Mouse (Mus musculus) pancreas, adult 10 weeks (tissue): ENCODE measurements around the gene Axin1. TPM values are rescaled to one million over a fixed set of nuclear protein-coding genes. Genes with fewer than 3 reads are reported as not detected.

Experiments
- polyA plus RNA-seq: library from polyadenylated mRNA; stranded (reverse); fragments of 350-450 nt; fragmentation: Illumina TruSeq; extraction: RNeasy Lipid Tissue Mini Kit (QIAGEN cat#74804); gene quantifications from one replicate; pipeline ENCODE4 v1.2.3, GENCODE M21; 2015; ENCODE audit warnings: low read depth, low replicate concordance; ENCODE audit not compliant: insufficient read depth

Gene Axin1
- 6.6 TPM for polyA plus RNA-seq

GRCm38 (mm10) chr17:26138239-26138836, at the start of gene Axin1:
Gene Axin1, plus strand, starts transcription at chr17:26138688.

GRCm38 (mm10) chr17:26089905-26090632, 48.4 kb upstream of the Axin1 start, which contains the start of gene Decr2:
Gene Decr2, minus strand, starts transcription at chr17:26090337.

GRCm38 (mm10) chr17:26095121-26095740, 43.3 kb upstream of the Axin1 start, which contains the start of gene Nme4:
Gene Nme4, minus strand, starts transcription at chr17:26095602.

GRCm38 (mm10) chr17:26113181-26113948, 25.1 kb upstream of the Axin1 start, which contains the start of gene Tmem8:
Gene Tmem8, plus strand, starts transcription at chr17:26113299.

GRCm38 (mm10) chr17:26123267-26123684, 15.2 kb upstream of the Axin1 start, which contains the start of gene Mrpl28:
Gene Mrpl28, plus strand, starts transcription at chr17:26123500.

GRCm38 (mm10) chr17:26198892-26199291, 60.4 kb downstream of the Axin1 start, which contains the start of gene Pdia2:
Gene Pdia2, minus strand, starts transcription at chr17:26199087.

GRCm38 (mm10) chr17:26202737-26203136, 64.2 kb downstream of the Axin1 start, which contains the start of gene Rgs11:
Gene Rgs11, plus strand, starts transcription at chr17:26202951.

GRCm38 (mm10) chr17:26207686-26208085, 69.2 kb downstream of the Axin1 start, which contains the start of gene Arhgdig:
Gene Arhgdig, minus strand, starts transcription at chr17:26207786.

GRCm38 (mm10) chr17:26244101-26244841, 105.8 kb downstream of the Axin1 start, which contains the start of gene Fam234a:
Gene Fam234a, minus strand, starts transcription at chr17:26244242.

Other genes with a start within 250 kb of the Axin1 start
- gene Rab40c, start 219.0 kb upstream of the Axin1 start, polyA plus RNA-seq, result 5.7 TPM
- gene Pigq, start 193.8 kb upstream of the Axin1 start, polyA plus RNA-seq, result 18.6 TPM
- not detected for gene Nhlrc4, start 193.7 kb upstream of the Axin1 start, polyA plus RNA-seq
- gene A930017K11Rik, start 186.1 kb upstream of the Axin1 start, polyA plus RNA-seq, result not detected
- gene Capn15, start 152.9 kb upstream of the Axin1 start, polyA plus RNA-seq, result 8.6 TPM
- 6.4 TPM for gene Rab11fip3, start 69.1 kb upstream of the Axin1 start, polyA plus RNA-seq
- 6.9 TPM for gene Decr2, start 48.4 kb upstream of the Axin1 start, polyA plus RNA-seq
- 3.6 TPM for gene Nme4, start 43.1 kb upstream of the Axin1 start, polyA plus RNA-seq
- gene Tmem8, start 25.4 kb upstream of the Axin1 start, polyA plus RNA-seq, result 21.1 TPM
- 25.2 TPM for gene Mrpl28, start 15.2 kb upstream of the Axin1 start, polyA plus RNA-seq
- 3,282 TPM for gene Pdia2, start 60.4 kb downstream of the Axin1 start, polyA plus RNA-seq
- gene Rgs11, start 64.3 kb downstream of the Axin1 start, polyA plus RNA-seq, result 197 TPM
- gene Arhgdig, start 69.1 kb downstream of the Axin1 start, polyA plus RNA-seq, result 148 TPM
- 11.8 TPM for gene Fam234a, start 105.6 kb downstream of the Axin1 start, polyA plus RNA-seq
- gene Luc7l, start 114.2 kb downstream of the Axin1 start, polyA plus RNA-seq, result 37.0 TPM